Mouse (Mus musculus): ENCODE data around the gene Cdk14. TPM values are rescaled to one million over a fixed set of nuclear protein-coding genes. Genes with fewer than 3 reads are reported as not detected.

The Cdk14 gene
- polyA plus RNA-seq, 1 experiment: 2.9 TPM

DNA sequence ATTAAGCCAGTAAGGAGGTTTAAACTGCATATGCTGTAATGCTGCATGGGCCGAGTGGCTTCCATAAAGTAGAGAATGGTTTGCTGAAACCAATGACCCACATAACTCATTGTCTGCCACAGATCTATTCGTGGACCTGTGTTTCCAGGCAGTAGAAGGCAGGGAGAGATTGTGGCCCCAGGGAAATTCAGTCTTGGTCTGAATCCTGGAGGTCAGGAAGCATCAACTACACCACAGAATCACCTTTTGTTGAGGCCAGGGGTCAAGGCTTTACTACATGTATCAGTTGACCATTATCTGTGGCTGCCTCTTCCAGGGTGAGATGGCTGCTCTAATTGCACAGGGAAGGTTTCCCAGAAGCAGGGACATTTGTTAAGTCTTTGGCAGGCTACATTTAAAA lies 643.6 kb downstream of the Cdk14 start:
- Histone ChIP-seq H3K27me3 (ENCODE audit: control insufficient read depth, insufficient read depth, low read length) (no peaks in the 10 kb centered on the region), H3K27ac (ENCODE audit: insufficient read depth, low read length) (no peak overlapping the region), H3K4me3 (ENCODE audit: extremely low read depth, insufficient read depth, insufficient read length) (no peak overlapping the region), H3K4me1 (ENCODE audit: control insufficient read depth, insufficient read depth, insufficient read length) (no peaks in the 10 kb centered on the region), H3K36me3 (ENCODE audit: control insufficient read depth, insufficient read depth, low read length) (no peaks in the 10 kb centered on the region)
- WGBS: 49% methylated on average over 2 of the region's 2 CpGs
- no peak for DNase-seq (ENCODE audit: low read depth in 1 of 2, low spot score in 2 of 2)
- no peak for TF ChIP-seq CTCF (IDR thresholded peaks at IDR 0.05; ENCODE audit: extremely low read depth, insufficient read depth, insufficient read length, insufficient replicate concordance)
- TF ChIP-seq POLR2A (IDR thresholded peaks at IDR 0.05; ENCODE audit: low read depth, low read length): no peak

DNA sequence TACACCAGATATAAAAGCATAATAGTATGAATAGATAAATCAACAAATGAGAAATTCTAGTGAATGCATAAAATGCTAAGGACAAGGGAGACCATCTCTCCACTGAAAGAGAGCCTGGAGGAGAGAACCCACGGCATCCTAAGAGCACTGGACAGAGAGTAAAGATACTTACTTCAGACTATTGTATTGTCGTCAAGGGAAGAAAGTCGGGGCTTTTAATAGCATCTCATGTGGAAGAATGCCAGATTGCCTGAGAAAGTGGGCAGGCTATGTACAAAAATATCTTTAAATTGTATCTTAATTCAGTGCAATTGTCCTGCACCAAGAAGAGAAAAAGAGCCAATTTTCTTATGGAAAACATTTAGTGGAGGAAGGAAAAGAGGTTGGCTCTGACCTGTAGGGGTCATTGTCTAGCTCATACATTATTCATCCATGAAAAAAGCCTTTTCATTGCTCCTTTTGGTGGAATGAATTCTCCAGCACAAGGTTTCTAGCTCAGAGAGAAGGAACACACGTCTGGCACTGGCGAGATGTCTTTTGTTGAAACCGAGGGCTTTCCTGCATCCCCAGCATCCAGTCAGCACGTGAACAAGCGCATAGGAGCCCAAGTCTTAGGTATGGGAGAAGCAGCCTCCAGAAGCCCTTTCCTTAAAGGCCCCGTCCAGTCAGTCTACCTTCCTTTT lies 646.9 kb downstream of the Cdk14 start:
- no peaks in the 10 kb centered on the region for H3K4me1 ChIP-seq (ENCODE audit: control insufficient read depth, insufficient read depth, insufficient read length)
- H3K27ac ChIP-seq (ENCODE audit: insufficient read depth, low read length): no peak overlapping the region
- no peak for TF ChIP-seq POLR2A (IDR thresholded peaks at IDR 0.05; ENCODE audit: low read depth, low read length)
- TF ChIP-seq CTCF (IDR thresholded peaks at IDR 0.05; ENCODE audit: extremely low read depth, insufficient read depth, insufficient read length, insufficient replicate concordance): no peak
- H3K27me3 ChIP-seq (ENCODE audit: control insufficient read depth, insufficient read depth, low read length): no peaks in the 10 kb centered on the region
- no peak for DNase-seq (ENCODE audit: low read depth in 1 of 2, low spot score in 2 of 2)
- H3K4me3 ChIP-seq (ENCODE audit: extremely low read depth, insufficient read depth, insufficient read length): no peak overlapping the region
- WGBS: 75% methylated on average over 9 of the region's 9 CpGs
- no peaks in the 10 kb centered on the region for H3K36me3 ChIP-seq (ENCODE audit: control insufficient read depth, insufficient read depth, low read length)

DNA sequence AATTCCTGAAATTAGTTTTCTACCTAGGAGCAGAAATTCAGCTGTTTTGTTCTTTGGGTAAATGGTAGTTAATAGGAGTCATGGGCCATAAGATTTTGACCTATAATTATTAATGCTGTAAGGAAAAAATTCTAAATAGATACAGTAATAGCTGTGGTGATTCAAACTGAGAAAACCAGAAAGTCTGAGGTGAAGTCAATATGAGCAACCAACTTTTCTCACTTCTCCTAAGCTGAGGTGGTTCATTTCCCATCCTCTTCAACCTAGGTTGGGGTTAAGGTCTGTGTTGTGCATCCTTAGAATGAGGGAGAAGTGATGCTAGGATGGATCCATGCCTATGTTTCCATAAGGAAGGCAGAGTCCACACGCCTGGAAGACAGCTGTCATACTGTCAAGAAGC lies 649.5 kb downstream of the Cdk14 start:
- no peaks in the 10 kb centered on the region for H3K27me3 ChIP-seq (ENCODE audit: control insufficient read depth, insufficient read depth, low read length)
- H3K4me1 ChIP-seq (ENCODE audit: control insufficient read depth, insufficient read depth, insufficient read length): no peaks in the 10 kb centered on the region
- no peak for TF ChIP-seq CTCF (IDR thresholded peaks at IDR 0.05; ENCODE audit: extremely low read depth, insufficient read depth, insufficient read length, insufficient replicate concordance)
- TF ChIP-seq POLR2A (IDR thresholded peaks at IDR 0.05; ENCODE audit: low read depth, low read length): no peak
- H3K4me3 ChIP-seq (ENCODE audit: extremely low read depth, insufficient read depth, insufficient read length): no peak overlapping the region
- no peak for DNase-seq (ENCODE audit: low read depth in 1 of 2, low spot score in 2 of 2)
- 69% methylated on average over 1 of the region's 1 CpGs for WGBS
- H3K27ac ChIP-seq (ENCODE audit: insufficient read depth, low read length): no peak overlapping the region
- no peaks in the 10 kb centered on the region for H3K36me3 ChIP-seq (ENCODE audit: control insufficient read depth, insufficient read depth, low read length)

DNA sequence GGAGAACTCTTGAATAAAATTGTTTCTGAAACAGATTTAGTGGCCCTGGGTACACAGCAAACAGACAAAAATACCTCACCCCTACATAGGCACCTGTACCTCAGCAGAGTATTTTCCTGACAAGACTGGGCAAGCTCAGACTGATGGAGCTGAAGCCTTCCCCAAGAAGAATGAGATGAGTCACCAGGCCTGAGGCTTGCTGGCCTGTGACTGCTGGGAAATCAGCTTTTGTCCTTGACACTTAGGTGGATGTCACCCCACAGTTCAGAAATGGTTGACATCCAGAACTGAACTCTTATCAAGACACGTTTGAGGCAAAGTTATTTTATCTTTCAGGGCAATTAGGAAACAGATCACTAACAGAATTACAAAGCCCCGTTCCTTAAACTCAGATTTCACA lies 652.2 kb downstream of the Cdk14 start:
- Histone ChIP-seq H3K27ac (ENCODE audit: insufficient read depth, low read length) (no peak overlapping the region), H3K4me3 (ENCODE audit: extremely low read depth, insufficient read depth, insufficient read length) (no peak overlapping the region), H3K36me3 (ENCODE audit: control insufficient read depth, insufficient read depth, low read length) (no peaks in the 10 kb centered on the region), H3K4me1 (ENCODE audit: control insufficient read depth, insufficient read depth, insufficient read length) (no peaks in the 10 kb centered on the region), H3K27me3 (ENCODE audit: control insufficient read depth, insufficient read depth, low read length) (no peaks in the 10 kb centered on the region)
- no peak for TF ChIP-seq CTCF (IDR thresholded peaks at IDR 0.05; ENCODE audit: extremely low read depth, insufficient read depth, insufficient read length, insufficient replicate concordance)
- TF ChIP-seq POLR2A (IDR thresholded peaks at IDR 0.05; ENCODE audit: low read depth, low read length): no peak
- no peak for DNase-seq (ENCODE audit: low read depth in 1 of 2, low spot score in 2 of 2)
- 73% methylated on average over 2 of the region's 2 CpGs for WGBS

DNA sequence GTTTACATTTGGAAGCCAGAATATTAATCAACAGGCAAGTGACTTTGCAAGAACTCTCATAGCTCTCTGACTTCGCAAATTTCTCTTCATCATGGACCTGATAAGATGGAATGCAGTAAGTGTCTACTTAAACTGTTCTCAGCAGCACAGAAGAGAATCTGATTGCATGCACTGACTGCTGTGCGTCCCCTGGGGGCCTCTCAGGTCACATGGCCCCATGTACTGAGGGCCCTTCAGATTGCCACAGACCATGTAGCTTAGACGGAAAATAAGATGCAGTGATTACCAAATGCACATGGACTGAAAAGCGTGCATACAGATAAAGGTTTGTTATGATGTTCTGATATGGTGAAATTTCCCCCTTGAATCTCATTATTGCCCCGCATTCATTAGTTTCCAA lies 653.4 kb downstream of the Cdk14 start:
- TF ChIP-seq CTCF (IDR thresholded peaks at IDR 0.05; ENCODE audit: extremely low read depth, insufficient read depth, insufficient read length, insufficient replicate concordance) (no peak), POLR2A (IDR thresholded peaks at IDR 0.05; ENCODE audit: low read depth, low read length) (no peak)
- 91% methylated on average over 5 of the region's 5 CpGs for WGBS
- Histone ChIP-seq H3K4me3 (ENCODE audit: extremely low read depth, insufficient read depth, insufficient read length) (no peak overlapping the region), H3K36me3 (ENCODE audit: control insufficient read depth, insufficient read depth, low read length) (no peaks in the 10 kb centered on the region), H3K4me1 (ENCODE audit: control insufficient read depth, insufficient read depth, insufficient read length) (no peaks in the 10 kb centered on the region), H3K27ac (ENCODE audit: insufficient read depth, low read length) (no peak overlapping the region), H3K27me3 (ENCODE audit: control insufficient read depth, insufficient read depth, low read length) (no peaks in the 10 kb centered on the region)
- DNase-seq (ENCODE audit: low read depth in 1 of 2, low spot score in 2 of 2): no peak

DNA sequence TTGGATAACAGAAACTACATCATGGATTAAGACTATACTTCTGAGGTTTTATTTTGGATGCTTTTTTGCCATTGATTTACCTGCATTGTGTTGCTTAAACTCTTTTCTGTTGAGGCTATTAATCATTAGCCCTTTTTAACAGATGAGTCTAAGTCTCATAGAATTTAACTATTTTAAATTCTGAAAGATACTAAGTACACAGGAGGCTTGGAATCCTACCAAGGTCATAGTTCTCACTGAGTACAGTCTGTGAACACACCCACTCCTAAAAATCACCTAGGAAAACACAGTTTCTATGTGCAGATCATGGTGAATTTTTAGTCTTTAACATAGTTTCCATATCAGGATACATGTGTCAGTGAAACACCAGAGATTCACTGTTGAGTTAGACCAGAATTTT lies 658.2 kb downstream of the Cdk14 start:
- H3K4me1 ChIP-seq (ENCODE audit: control insufficient read depth, insufficient read depth, insufficient read length): no peaks in the 10 kb centered on the region
- H3K27me3 ChIP-seq (ENCODE audit: control insufficient read depth, insufficient read depth, low read length): peaks cover 7% of the 10 kb centered on the region; the same call in 1 of the 2 replicates
- H3K27ac ChIP-seq (ENCODE audit: insufficient read depth, low read length): no peak overlapping the region
- no peaks in the 10 kb centered on the region for H3K36me3 ChIP-seq (ENCODE audit: control insufficient read depth, insufficient read depth, low read length)
- TF ChIP-seq POLR2A (IDR thresholded peaks at IDR 0.05; ENCODE audit: low read depth, low read length) (no peak), CTCF (IDR thresholded peaks at IDR 0.05; ENCODE audit: extremely low read depth, insufficient read depth, insufficient read length, insufficient replicate concordance) (no peak)
- no peak overlapping the region for H3K4me3 ChIP-seq (ENCODE audit: extremely low read depth, insufficient read depth, insufficient read length)
- no peak for DNase-seq (ENCODE audit: low read depth in 1 of 2, low spot score in 2 of 2)

DNA sequence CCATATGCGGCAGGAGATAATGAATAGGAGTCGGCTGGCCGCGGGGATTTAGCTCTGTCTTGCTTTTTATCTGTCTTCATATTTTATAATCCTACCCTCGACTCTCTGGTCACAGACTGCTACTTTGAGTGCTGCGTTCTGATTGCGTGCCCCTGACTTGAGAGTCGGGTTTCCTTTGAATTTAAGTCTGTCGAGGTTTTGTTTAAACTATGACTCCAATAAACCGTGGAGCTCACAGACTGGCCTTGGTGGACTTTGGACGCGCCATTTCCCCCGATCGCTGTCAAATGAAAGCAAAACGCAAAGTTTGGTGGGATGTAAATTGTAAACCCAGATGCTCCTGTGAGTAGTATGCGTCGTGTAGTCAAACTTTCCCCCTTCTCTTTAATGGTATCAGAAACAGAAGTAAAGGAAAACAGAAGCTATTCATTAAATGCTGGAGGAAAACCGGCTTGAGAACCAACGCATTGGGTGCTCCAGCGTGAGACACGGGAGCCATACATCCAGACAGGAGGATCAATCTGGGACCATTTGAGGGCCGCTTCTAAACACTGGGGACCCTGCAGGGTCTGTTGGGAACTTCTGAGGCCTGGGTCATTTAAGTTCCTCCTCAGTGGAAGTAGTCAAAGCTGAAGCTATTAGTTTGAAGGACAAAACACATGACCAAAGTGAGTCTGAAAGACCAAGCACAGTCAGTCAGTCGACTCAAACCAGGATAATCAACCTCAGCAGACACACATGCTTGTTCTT lies 661.6 kb downstream of the Cdk14 start:
- H3K27ac ChIP-seq (ENCODE audit: insufficient read depth, low read length): peak overlapping the region; percentile 38; the same call in 1 of the 2 replicates
- TF ChIP-seq CTCF (IDR thresholded peaks at IDR 0.05; ENCODE audit: extremely low read depth, insufficient read depth, insufficient read length, insufficient replicate concordance): no peak
- no peak for TF ChIP-seq POLR2A (IDR thresholded peaks at IDR 0.05; ENCODE audit: low read depth, low read length)
- DNase-seq (ENCODE audit: low read depth in 1 of 2, low spot score in 2 of 2): no peak

More for the DNA sequence above, 661.6 kb downstream of the Cdk14 start:
- Histone ChIP-seq H3K4me1 (ENCODE audit: control insufficient read depth, insufficient read depth, insufficient read length) (no peaks in the 10 kb centered on the region), H3K36me3 (ENCODE audit: control insufficient read depth, insufficient read depth, low read length) (no peaks in the 10 kb centered on the region), H3K27me3 (ENCODE audit: control insufficient read depth, insufficient read depth, low read length) (peaks cover 8% of the 10 kb centered on the region; the same call in 1 of the 2 replicates), H3K4me3 (ENCODE audit: extremely low read depth, insufficient read depth, insufficient read length) (peak overlapping the region; percentile 47)
- WGBS: 3% methylated on average over 23 of the region's 23 CpGs

Measured in spleen, adult 2 months (tissue).